Mouse (Mus musculus) brain, embryonic 14.5 days (tissue): ENCODE results near the gene Wsb1. TPM values are rescaled to one million over a fixed set of nuclear protein-coding genes. Genes with fewer than 3 reads are reported as not detected.
A peak's percentile ranks its signal among the peaks of the same experiment; 100 is the strongest.

Source experiments
- DNase-seq: peaks from one replicate; pipeline ENCODE4 v3.0.0-alpha.2; 2011; ENCODE audit warnings: low read depth
- CTCF ChIP-seq: fragments of 200-500 bp; IDR thresholded peaks from 2 replicates; pipeline ENCODE4 v1.5.1; 2012; ENCODE audit warnings: inconsistent platforms, mild to moderate bottlenecking, moderate library complexity, borderline replicate concordance; ENCODE audit not compliant: insufficient read depth, insufficient read length; ENCODE audit errors: extremely low read depth
- POLR2A ChIP-seq: fragments of 200-500 bp; IDR thresholded peaks from 2 replicates; pipeline ENCODE4 v1.6.1; 2012; ENCODE audit warnings: mild to moderate bottlenecking, inconsistent platforms, borderline replicate concordance; ENCODE audit not compliant: poor library complexity, insufficient read depth, insufficient read length, severe bottlenecking; ENCODE audit errors: extremely low read depth
- polyA plus RNA-seq: library from polyadenylated mRNA; depleted of rRNA; stranded (reverse); fragments of >200 nt; gene quantifications from 2 replicates; pipeline ENCODE4 v1.2.3, GENCODE M21; 2012; rRNA removed

The Wsb1 gene
- polyA plus RNA-seq, 1 experiment = 730 TPM

DNA sequence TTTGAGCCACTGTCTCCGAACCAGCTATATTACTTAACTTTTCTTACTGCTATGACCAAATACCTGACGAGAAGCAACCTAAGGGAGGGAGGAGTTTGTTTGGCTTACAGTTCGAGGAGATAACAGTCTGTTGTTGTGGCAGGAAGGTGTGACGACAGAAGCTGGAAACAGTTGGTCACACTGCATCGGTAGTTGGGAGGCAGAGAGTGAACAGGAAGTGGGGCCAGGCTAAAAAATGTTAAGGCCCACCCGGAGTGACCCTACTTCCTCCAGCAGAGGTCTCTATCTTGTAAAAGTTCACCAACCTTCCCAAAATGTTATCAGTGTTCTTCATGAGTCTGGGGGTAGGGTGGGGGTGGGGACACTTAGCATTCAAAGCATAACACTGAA is 56.6 kb downstream of the Wsb1 start:
- TF ChIP-seq POLR2A = no peak
- no peak for TF ChIP-seq CTCF
- DNase-seq = no peak

DNA sequence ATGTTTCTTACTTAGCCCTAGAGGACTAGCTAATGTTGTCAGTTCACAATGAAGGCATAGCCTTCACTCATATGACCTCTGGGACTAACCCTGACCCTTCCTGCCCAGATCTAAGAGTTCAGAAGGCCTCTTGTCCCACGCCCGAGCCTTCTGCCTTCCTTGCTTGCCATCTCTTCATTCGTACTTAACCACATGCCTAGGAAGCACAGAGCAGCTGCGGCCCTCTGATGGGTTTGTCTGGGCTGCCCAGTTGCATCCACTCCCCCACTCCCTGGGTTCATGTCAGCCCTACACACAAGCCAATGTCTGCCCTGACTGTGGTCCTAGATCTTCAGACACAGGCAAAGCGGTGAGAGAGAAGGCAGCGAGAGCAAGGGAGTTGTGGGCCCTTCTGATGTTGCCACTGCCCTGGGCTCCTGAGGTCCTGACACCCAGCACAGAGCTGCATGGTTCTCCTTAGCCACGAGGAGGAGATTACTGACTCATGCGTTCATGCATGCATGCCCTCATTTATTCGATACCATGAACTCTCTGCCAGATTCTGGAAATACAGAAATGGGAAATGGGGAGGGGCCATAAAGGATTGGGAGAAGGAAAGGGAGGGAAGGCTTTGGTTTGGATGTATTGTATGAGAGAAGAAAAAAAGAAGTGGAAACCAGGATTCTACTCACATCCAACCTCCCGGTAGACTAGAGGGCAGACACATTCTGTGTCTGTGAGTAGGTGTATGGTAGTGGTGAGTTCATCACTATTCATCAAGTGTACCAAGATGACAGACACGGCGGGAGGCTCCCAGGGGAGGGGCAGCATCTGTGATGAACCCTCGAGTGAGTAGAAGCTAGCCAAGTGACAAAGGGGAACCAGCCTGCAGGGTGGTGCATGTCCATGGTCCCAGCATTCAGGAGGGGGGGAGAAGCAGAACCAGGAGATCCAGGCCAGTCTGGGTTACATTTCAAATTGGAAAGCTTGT is 57.3 kb downstream of the Wsb1 start:
- TF ChIP-seq POLR2A (no peak), CTCF (no peak)
- no peak for DNase-seq

DNA sequence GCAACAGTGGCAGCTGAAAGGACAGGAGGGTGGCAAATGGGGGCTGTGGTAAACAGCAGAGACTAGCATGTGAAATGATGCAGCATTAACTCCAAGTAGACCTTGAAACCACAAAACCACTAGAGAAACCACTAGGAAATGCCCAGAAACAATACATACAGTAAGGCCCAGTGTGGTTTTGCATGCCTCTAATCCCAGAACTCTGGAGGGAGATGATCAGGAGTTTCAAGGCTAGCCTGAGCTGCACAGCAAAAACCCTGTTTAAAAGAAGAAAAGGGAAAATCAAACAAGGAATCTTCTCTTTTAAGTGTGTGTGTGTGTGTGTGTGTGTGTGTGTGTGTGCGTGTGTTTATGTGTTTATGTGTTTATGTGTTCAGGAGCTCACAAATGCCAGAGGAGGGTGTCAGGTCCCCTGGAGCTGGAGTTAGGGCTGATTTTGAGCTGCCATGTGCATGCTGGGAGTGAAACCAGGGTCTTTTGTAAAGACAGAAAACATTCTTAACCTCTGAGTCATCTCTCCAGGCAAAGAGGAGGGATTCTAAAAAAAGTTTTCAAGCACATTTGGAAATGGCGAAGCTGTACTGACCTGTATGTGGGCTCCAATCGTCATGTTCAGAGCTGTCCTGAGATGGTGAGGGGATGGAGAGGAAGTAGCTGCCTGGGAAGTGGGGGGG is 58.1 kb downstream of the Wsb1 start:
- DNase-seq = peak; percentile 15
- TF ChIP-seq POLR2A = no peak
- no peak for TF ChIP-seq CTCF

DNA sequence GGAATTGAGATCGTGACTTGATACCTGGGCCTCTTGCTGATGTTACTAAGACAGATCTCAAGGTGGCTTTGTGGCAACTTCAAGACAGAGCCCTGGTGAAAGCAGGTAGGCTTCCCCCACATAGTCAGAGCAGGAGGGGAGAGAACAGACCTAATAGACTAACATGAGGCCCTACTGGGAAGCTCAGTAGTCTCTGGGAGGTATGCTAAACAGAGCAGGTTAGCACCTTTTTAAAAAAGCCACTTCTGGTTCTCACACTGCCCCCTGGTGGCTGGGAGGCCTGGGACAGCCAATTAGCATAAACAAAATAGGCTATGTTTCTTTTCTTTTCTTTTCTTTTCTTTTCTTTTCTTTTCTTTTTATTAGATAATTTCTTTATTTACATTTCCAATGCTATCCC is 62.3 kb downstream of the Wsb1 start:
- DNase-seq = no peak
- TF ChIP-seq CTCF = peak; percentile 41; the same call in 1 of the 2 replicates
- TF ChIP-seq POLR2A = no peak

- DNase-seq = no peak
- TF ChIP-seq POLR2A (no peak), CTCF (no peak)
Observed at GRCm38 (mm10) chr11:79191214-79191613, 63.3 kb downstream of the Wsb1 start.

- DNase-seq = no peak
- no peak for TF ChIP-seq CTCF
- TF ChIP-seq POLR2A = no peak
Observed at GRCm38 (mm10) chr11:79190257-79190656, 64.2 kb downstream of the Wsb1 start.

Other genes with a start within 250 kb of the Wsb1 start
- gene Ksr1, start 108.3 kb downstream of the Wsb1 start, polyA plus RNA-seq = 23.3 and 26.9 TPM in 2 replicates
- not detected in 2 replicates for gene Gm9964, start 42.2 kb upstream of the Wsb1 start, polyA plus RNA-seq
- gene Nf1, start 85.0 kb upstream of the Wsb1 start, polyA plus RNA-seq = 27.8 and 41.7 TPM in 2 replicates
- gene Omg, start 249.4 kb upstream of the Wsb1 start, polyA plus RNA-seq = 2.3 and 2.5 TPM in 2 replicates